17 mouse cellular contexts compared by ENCODE assay signal in the genomic region with DNA sequence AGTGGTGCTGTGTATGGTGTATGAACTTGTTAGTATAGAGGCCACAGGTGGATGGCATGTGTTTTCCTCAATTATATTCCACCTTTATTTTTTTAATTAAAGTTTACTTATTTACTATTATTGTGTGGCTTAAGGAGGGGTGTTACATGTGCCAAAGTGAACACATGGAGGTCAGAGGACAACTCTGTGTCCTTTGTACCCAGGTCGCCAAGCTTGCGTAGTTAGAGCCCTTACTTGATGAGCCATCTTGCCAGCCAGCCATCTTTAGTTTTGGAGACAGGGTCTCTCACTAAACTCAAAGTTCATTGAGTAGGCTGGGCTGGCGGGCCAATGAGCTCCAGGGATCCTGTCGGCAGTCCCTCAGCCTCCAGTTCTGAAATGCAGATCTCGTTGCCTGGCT.
"Had no signal": no experiment of that assay in that cellular context is flagged by ENCODE, and none has a peak within 500 bp of the region (broad histone marks: within the 10 kb centered on the region; RNA-seq: fewer than 3 reads in every experiment).

No protein-coding gene starts in this region.

- H3K9me3 ChIP-seq: liver, embryonic 15.5 days; megakaryocyte, embryonic 14.5 days; midbrain, embryonic 13.5 days; midbrain, embryonic 15.5 days; neural tube, embryonic 12.5 days had no signal

- H3K4me2 ChIP-seq: liver, embryonic 15.5 days; lung, embryonic 14.5 days; midbrain, embryonic 13.5 days; midbrain, embryonic 15.5 days; neural tube, embryonic 12.5 days had no signal

- H3K27ac ChIP-seq: liver, embryonic 15.5 days; midbrain, embryonic 13.5 days; midbrain, embryonic 15.5 days; neural tube, embryonic 12.5 days had no signal

- H3K27me3 ChIP-seq: liver, embryonic 15.5 days; megakaryocyte, embryonic 14.5 days; midbrain, embryonic 13.5 days; midbrain, embryonic 15.5 days; neural tube, embryonic 12.5 days had no signal

- ATAC-seq: midbrain, embryonic 13.5 days; midbrain, embryonic 15.5 days had no signal

- H3K9ac ChIP-seq: liver, embryonic 15.5 days; lung, embryonic 14.5 days; midbrain, embryonic 13.5 days; midbrain, embryonic 15.5 days; neural tube, embryonic 12.5 days had no signal

- DNase-seq: lung, adult 18-20 months; lung, embryonic 14.5 days; lung, postnatal 10 days; lung, postnatal 4 days; retina, postnatal 1 day; right cerebral cortex, adult 18-20 months; right cerebral cortex, postnatal 25 days; right cerebral cortex, postnatal 4 days; spleen, adult 18-20 months; thymus, adult 18-20 months; thymus, postnatal 14 days; thymus, postnatal 36 days had no signal

- H3K4me3 ChIP-seq: liver, embryonic 15.5 days; megakaryocyte, embryonic 14.5 days; midbrain, embryonic 13.5 days; midbrain, embryonic 15.5 days; neural tube, embryonic 12.5 days had no signal

- H3K4me1 ChIP-seq: liver, embryonic 15.5 days; megakaryocyte, embryonic 14.5 days; midbrain, embryonic 13.5 days; midbrain, embryonic 15.5 days; neural tube, embryonic 12.5 days had no signal
